Mouse (Mus musculus) bone marrow, adult 2 months (tissue): Measurements from ENCODE around the gene Ube2q1. TPM values are rescaled to one million over a fixed set of nuclear protein-coding genes. Genes with fewer than 3 reads are reported as not detected.

Experiments used
- H3K27ac ChIP-seq: fragments of 200-500 bp; 2 replicates; pipeline ENCODE4 v1.5.1; 2012; ENCODE audit warnings: low read depth, mild to moderate bottlenecking, control low read depth, inconsistent platforms, low read length; ENCODE audit not compliant: control insufficient read depth, poor library complexity, insufficient read depth
- H3K4me1 ChIP-seq: fragments of 200-500 bp; 2 replicates; pipeline ENCODE4 v1.6.1; 2011; ENCODE audit warnings: low read length; ENCODE audit not compliant: control insufficient read depth, insufficient read depth
- H3K4me3 ChIP-seq: fragments of 200-500 bp; replicated peaks from 2 replicates; pipeline ENCODE3; 2011; ENCODE audit warnings: mild to moderate bottlenecking, low read depth, low read length, control low read depth; ENCODE audit not compliant: control insufficient read depth
- CTCF ChIP-seq: fragments of 200-500 bp; IDR thresholded peaks from 2 replicates; pipeline ENCODE4 v1.5.1; 2011; ENCODE audit warnings: low read length, control low read depth; ENCODE audit not compliant: control insufficient read depth, insufficient read depth
- POLR2A ChIP-seq: fragments of 200-500 bp; IDR thresholded peaks from 2 replicates; pipeline ENCODE4 v1.6.1; 2011; ENCODE audit warnings: low read depth, mild to moderate bottlenecking, control low read depth, low read length, borderline replicate concordance; ENCODE audit not compliant: control insufficient read depth
- WGBS: fragments of 180-500 bp; shearing (Covaris S2); methylation state at CpG from one replicate; pipeline ENCODE4 v1.1.7; 2018; 5-methylcytosine and 5-hydroxymethylcytosine counted together
- polyA plus RNA-seq: library from polyadenylated mRNA; stranded (reverse); fragments of >200 nt; gene quantifications from 2 replicates; pipeline ENCODE4 v1.2.4, GENCODE M21; 2011; ENCODE audit warnings: low replicate concordance; ENCODE audit not compliant: missing spikeins, insufficient read depth, insufficient read length

Ube2q1 gene
- polyA plus RNA-seq, 1 experiment: 78.7 TPM

- H3K27ac ChIP-seq: no peak overlapping the region
- TF ChIP-seq CTCF: no peak
- TF ChIP-seq POLR2A: no peak
- WGBS: 64% methylated on average over 2 of the region's 2 CpGs
- no peaks in the 10 kb centered on the region for H3K4me1 ChIP-seq
- no peak overlapping the region for H3K4me3 ChIP-seq
Observed at GRCm38 (mm10) chr3:89757851-89758250, 15.6 kb upstream of the Ube2q1 start.

- peaks cover 1% of the 10 kb centered on the region; the same call in 1 of the 2 replicates for H3K4me1 ChIP-seq
- H3K27ac ChIP-seq: no peak overlapping the region
- H3K4me3 ChIP-seq: no peak overlapping the region
- 60% methylated on average over 3 of the region's 3 CpGs for WGBS
- no peak for TF ChIP-seq POLR2A
- no peak for TF ChIP-seq CTCF
Observed at GRCm38 (mm10) chr3:89759786-89760185, 13.6 kb upstream of the Ube2q1 start.

GRCm38 (mm10) chr3:89764119-89764724 lies 9.2 kb upstream of the Ube2q1 start, which contains the start of gene Chrnb2:
Gene Chrnb2 (minus strand): TSS chr3:89764632.
- WGBS: 3% methylated on average over 36 of the region's 36 CpGs
- peaks cover 1% of the 10 kb centered on the region; the same call in 1 of the 2 replicates for H3K4me1 ChIP-seq
- no peak within 1 kb of the TSS for H3K4me3 ChIP-seq
- peak; percentile 2; the same call in 1 of the 2 replicates for TF ChIP-seq CTCF
- no peak for TF ChIP-seq POLR2A
- H3K27ac ChIP-seq: no peak within 1 kb of the TSS

- no peak overlapping the region for H3K4me3 ChIP-seq
- H3K4me1 ChIP-seq: peaks cover 3% of the 10 kb centered on the region; the same call in 1 of the 2 replicates
- TF ChIP-seq POLR2A (no peak), CTCF (no peak)
- 72% methylated on average over 7 of the region's 7 CpGs for WGBS
- no peak overlapping the region for H3K27ac ChIP-seq
Observed at GRCm38 (mm10) chr3:89769584-89769983, 3.8 kb upstream of the Ube2q1 start.

GRCm38 (mm10) chr3:89770425-89771002 lies 2.9 kb upstream of the Ube2q1 start:
- Histone ChIP-seq H3K27ac (no peak overlapping the region), H3K4me3 (no peak overlapping the region), H3K4me1 (peaks cover 4% of the 10 kb centered on the region; the same call in 1 of the 2 replicates)
- TF ChIP-seq POLR2A (no peak), CTCF (no peak)
- WGBS: 64% methylated on average over 2 of the region's 2 CpGs

GRCm38 (mm10) chr3:89772588-89772967 lies 838 bp upstream of the Ube2q1 start:
- WGBS: 1% methylated on average over 17 of the region's 17 CpGs
- peak overlapping the region; percentile 54 for H3K4me3 ChIP-seq
- TF ChIP-seq CTCF (peak; percentile 97), POLR2A (no peak)
- peaks cover 4% of the 10 kb centered on the region; the same call in 1 of the 2 replicates for H3K4me1 ChIP-seq
- H3K27ac ChIP-seq: peak overlapping the region; percentile 80

- TF ChIP-seq POLR2A: no peak
- TF ChIP-seq CTCF: no peak
- H3K4me1 ChIP-seq: peaks cover 4% of the 10 kb centered on the region; the same call in 1 of the 2 replicates
- peak overlapping the region; percentile 84 for H3K4me3 ChIP-seq
- WGBS: 2% methylated on average over 37 of the region's 37 CpGs
- H3K27ac ChIP-seq: peak overlapping the region; percentile 77
Observed at GRCm38 (mm10) chr3:89773740-89774211, 360 bp downstream of the Ube2q1 start.

GRCm38 (mm10) chr3:89774236-89774960 lies 982 bp downstream of the Ube2q1 start:
- Histone ChIP-seq H3K4me1 (peaks cover 4% of the 10 kb centered on the region; the same call in 1 of the 2 replicates), H3K27ac (peak overlapping the region; percentile 77), H3K4me3 (peak overlapping the region; percentile 84)
- TF ChIP-seq POLR2A (no peak), CTCF (no peak)
- WGBS: 7% methylated on average over 15 of the region's 15 CpGs
